Mouse (Mus musculus) stomach, postnatal 0 days (tissue): Measurements from ENCODE around the gene Il21r.

Experiments used
- CTCF ChIP-seq: IDR thresholded peaks from 2 replicates; pipeline ENCODE4 v1.5.1; 2016; ENCODE audit warnings: antibody characterized with exemption, low read depth, mild to moderate bottlenecking, moderate library complexity
- EP300 ChIP-seq: optimal IDR thresholded peaks from 2 replicates; pipeline ENCODE3; 2016; ENCODE audit warnings: antibody characterized with exemption

DNA sequence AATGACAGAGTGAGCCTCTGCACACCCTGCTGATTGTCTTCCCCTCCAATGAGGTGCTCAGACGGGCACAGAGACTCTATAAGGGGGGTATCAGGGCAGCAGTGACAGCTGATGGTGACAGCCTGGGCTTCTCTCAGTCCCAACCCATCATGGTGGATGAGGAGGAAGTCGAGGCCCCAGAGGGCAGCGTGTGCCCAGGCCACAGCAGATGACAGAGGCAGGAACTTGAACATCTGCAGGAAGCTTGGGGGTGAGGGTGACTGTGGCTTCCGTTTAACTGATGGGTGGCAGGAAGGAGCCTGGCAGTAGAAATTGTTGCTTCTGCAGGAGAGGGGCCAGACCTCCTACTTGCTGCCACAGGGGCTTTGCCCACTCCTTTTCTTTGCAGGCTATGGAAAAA lies 27.1 kb downstream of the Il21r start:
- TF ChIP-seq EP300 (no peak), CTCF (no peak)
